Mouse (Mus musculus) inflammation-experienced regulatory T-cells (primary cell): Measurements from ENCODE around the gene Sar1b. TPM values are rescaled to one million over a fixed set of nuclear protein-coding genes. Genes with fewer than 3 reads are reported as not detected.

Experiments
- polyA plus RNA-seq, 2 experiments: library from polyadenylated mRNA; unstranded; fragments of 100-300 nt; shearing (Covaris generic); gene quantifications; one replicate each; pipeline ENCODE4 v1.2.1; 2017

The Sar1b gene
- polyA plus RNA-seq = 100 to 1,000 TPM; 111 to 129 TPM

GRCm38 (mm10) chr11:51763213-51763907 is at the start of gene Sar1b, which contains the start of gene Sec24a:
Sar1b (plus strand) TSS chr11:51763687.
Sec24a (minus strand) TSS chr11:51763634.

Other genes starting within 250 kb of the Sar1b start
- gene Phykpl, start 178.9 kb upstream of the Sar1b start, polyA plus RNA-seq = 10 to 100 TPM; 19.8 to 26.6 TPM
- gene Hnrnpab, start 156.8 kb upstream of the Sar1b start, polyA plus RNA-seq = 100 to 1,000 TPM; 448 to 490 TPM
- 10 to 100 TPM; 79.4 to 92.2 TPM for gene Nhp2, start 144.0 kb upstream of the Sar1b start, polyA plus RNA-seq
- 10 to 100 TPM; 82.8 to 87.2 TPM for gene Rmnd5b, start 127.8 kb upstream of the Sar1b start, polyA plus RNA-seq
- gene N4bp3, start 112.8 kb upstream of the Sar1b start, polyA plus RNA-seq = 1 to 10 TPM; 7.7 to 8.7 TPM
- 1 to 10 TPM; 1.4 to 1.7 TPM for gene D930048N14Rik, start 112.7 kb upstream of the Sar1b start, polyA plus RNA-seq
- gene 0610009B22Rik, start 74.8 kb upstream of the Sar1b start, polyA plus RNA-seq = 10 to 100 TPM; 18.8 to 21.1 TPM
- gene Sec24a, start 53 bp upstream of the Sar1b start, polyA plus RNA-seq = 10 to 100 TPM; 25.3 to 31.5 TPM
- gene Jade2, start 94.0 kb downstream of the Sar1b start, polyA plus RNA-seq = 1 to 10 TPM; 8.1 to 8.4 TPM
- gene Cdkn2aipnl, start 204.0 kb downstream of the Sar1b start, polyA plus RNA-seq = 100 to 1,000 TPM; 151 to 160 TPM
- gene Ube2b, start 237.1 kb downstream of the Sar1b start, polyA plus RNA-seq = 100 to 1,000 TPM; 271 to 281 TPM
- 1 to 10 TPM; 7.0 to 9.4 TPM for gene Cdkl3, start 240.5 kb downstream of the Sar1b start, polyA plus RNA-seq